Mouse (Mus musculus) kidney, postnatal 0 days (tissue): ENCODE results near the gene Atcay. TPM values are rescaled to one million over a fixed set of nuclear protein-coding genes. Genes with fewer than 3 reads are reported as not detected.

Experiments
- ATAC-seq: fragments of 200-750 bp; cut with Nextera tagmentation; replicated peaks from 2 replicates; pipeline ENCODE4 v1.8.0; 2017; ENCODE audit warnings: low read depth, moderate number of reproducible peaks, moderate TSS enrichment, moderate library complexity; ENCODE audit not compliant: low FRiP score
- DNase-seq: peaks from one replicate; pipeline ENCODE4 v3.0.0-alpha.2; 2016; ENCODE audit warnings: low spot score
- H3K27ac ChIP-seq: fragments of 300-500 bp; sonication (generic); 2 replicates; pipeline ENCODE4 v1.5.1; 2014; ENCODE audit warnings: mild to moderate bottlenecking
- H3K27me3 ChIP-seq: fragments of 300-500 bp; sonication (generic); 2 replicates; pipeline ENCODE4 v1.6.1; 2014; ENCODE audit warnings: low read length, mixed read lengths; ENCODE audit not compliant: insufficient read depth
- H3K36me3 ChIP-seq: fragments of 300-500 bp; sonication (generic); 2 replicates; pipeline ENCODE4 v1.6.1; 2014; ENCODE audit warnings: low read length, mixed read lengths; ENCODE audit not compliant: insufficient read depth
- H3K4me1 ChIP-seq: fragments of 300-500 bp; sonication (generic); replicated peaks from 2 replicates; pipeline ENCODE4 v1.6.1; 2014; ENCODE audit warnings: antibody characterized with exemption, low read length, mixed read lengths; ENCODE audit not compliant: insufficient read depth
- H3K4me2 ChIP-seq: fragments of 300-500 bp; sonication (generic); 2 replicates; pipeline ENCODE4 v1.6.1; 2014; ENCODE audit warnings: mild to moderate bottlenecking, low read length, moderate library complexity, mixed read lengths
- H3K4me3 ChIP-seq: fragments of 300-500 bp; sonication (generic); replicated peaks from 2 replicates; pipeline ENCODE4 v1.5.1; 2014; ENCODE audit warnings: low read depth, low read length
- H3K9ac ChIP-seq: fragments of 300-500 bp; sonication (generic); 2 replicates; pipeline ENCODE4 v1.6.1; 2014; ENCODE audit warnings: low read depth, low read length
- H3K9me3 ChIP-seq: fragments of 300-500 bp; sonication (generic); replicated peaks from 2 replicates; pipeline ENCODE4 v1.6.1; 2016; ENCODE audit warnings: low read length, inconsistent platforms, mixed read lengths
- CTCF ChIP-seq: IDR thresholded peaks from 2 replicates; pipeline ENCODE4 v1.5.1; 2016; ENCODE audit warnings: antibody characterized with exemption, low read depth, mild to moderate bottlenecking, moderate library complexity
- WGBS: fragments of 180-500 bp; shearing (Covaris S2); extraction: QIAGEN DNeasy Blood & Tissue Kit; methylation state at CpG from one replicate; pipeline ENCODE4 v1.1.7; 2014; 5-methylcytosine and 5-hydroxymethylcytosine counted together
- polyA plus RNA-seq: library from polyadenylated mRNA; unstranded; fragments of >200 nt; fragmentation: Nextera tagmentation; extraction: Ambion mirVana; gene quantifications from 2 replicates; pipeline ENCODE4 v1.2.1, GENCODE M21; 2015

Gene Atcay
- polyA plus RNA-seq, 1 experiment from 2014 or later, result 0.32 TPM

DNA sequence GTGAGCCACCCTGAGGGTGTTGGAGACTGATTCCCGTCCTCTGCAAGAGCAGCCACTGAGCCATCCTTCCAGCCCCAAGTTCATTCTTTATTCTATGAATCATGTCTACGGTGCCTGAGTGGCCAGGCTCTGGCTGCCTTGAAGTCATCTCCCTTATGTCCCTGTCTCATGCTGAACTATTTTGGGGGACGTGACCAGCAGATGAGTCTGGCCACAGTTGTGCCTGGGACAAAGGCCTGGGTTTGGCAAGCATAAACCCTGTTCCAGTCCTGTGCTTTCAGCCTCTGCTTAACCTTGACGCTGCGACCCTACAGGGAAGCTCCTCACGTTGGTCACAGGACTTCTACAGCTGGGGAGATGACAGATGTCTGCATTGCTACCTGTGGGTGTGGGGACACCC, 33.3 kb downstream of the Atcay start:
- Histone ChIP-seq H3K9ac (no peak overlapping the region), H3K9me3 (no peaks in the 10 kb centered on the region), H3K4me2 (no peak overlapping the region), H3K36me3 (no peaks in the 10 kb centered on the region), H3K4me3 (no peak overlapping the region), H3K27me3 (0 out of 2 replicates have a peak, but pooled peaks cover 21% of the 10 kb centered on the region), H3K4me1 (peaks cover 8% of the 10 kb centered on the region; the same call in 1 of the 2 replicates), H3K27ac (no peak overlapping the region)
- no peak for ATAC-seq
- DNase-seq, result no peak
- no peak for TF ChIP-seq CTCF
- WGBS, result 50% methylated on average over 6 of the region's 6 CpGs

- WGBS, result 59% methylated on average over 11 of the region's 11 CpGs
- Histone ChIP-seq H3K27ac (no peak overlapping the region), H3K9ac (no peak overlapping the region), H3K4me2 (no peak overlapping the region), H3K27me3 (0 out of 2 replicates have a peak, but pooled peaks cover 21% of the 10 kb centered on the region), H3K36me3 (no peaks in the 10 kb centered on the region), H3K9me3 (no peaks in the 10 kb centered on the region), H3K4me1 (peaks cover 8% of the 10 kb centered on the region; the same call in 1 of the 2 replicates), H3K4me3 (no peak overlapping the region)
- DNase-seq, result no peak
- no peak for TF ChIP-seq CTCF
- no peak for ATAC-seq
These were observed 34.1 kb downstream of the Atcay start for GRCm38 (mm10) chr10:81196470-81197065.

GRCm38 (mm10) chr10:81195300-81195699, 35.3 kb downstream of the Atcay start:
- no peak for TF ChIP-seq CTCF
- Histone ChIP-seq H3K27me3 (0 out of 2 replicates have a peak, but pooled peaks cover 21% of the 10 kb centered on the region), H3K36me3 (0 out of 2 replicates have a peak, but pooled peaks cover 2% of the 10 kb centered on the region), H3K9me3 (no peaks in the 10 kb centered on the region), H3K27ac (no peak overlapping the region), H3K4me2 (no peak overlapping the region), H3K9ac (no peak overlapping the region), H3K4me1 (peaks cover 8% of the 10 kb centered on the region; the same call in 1 of the 2 replicates), H3K4me3 (no peak overlapping the region)
- WGBS, result 60% methylated on average over 4 of the region's 4 CpGs
- no peak for DNase-seq
- ATAC-seq, result no peak

DNA sequence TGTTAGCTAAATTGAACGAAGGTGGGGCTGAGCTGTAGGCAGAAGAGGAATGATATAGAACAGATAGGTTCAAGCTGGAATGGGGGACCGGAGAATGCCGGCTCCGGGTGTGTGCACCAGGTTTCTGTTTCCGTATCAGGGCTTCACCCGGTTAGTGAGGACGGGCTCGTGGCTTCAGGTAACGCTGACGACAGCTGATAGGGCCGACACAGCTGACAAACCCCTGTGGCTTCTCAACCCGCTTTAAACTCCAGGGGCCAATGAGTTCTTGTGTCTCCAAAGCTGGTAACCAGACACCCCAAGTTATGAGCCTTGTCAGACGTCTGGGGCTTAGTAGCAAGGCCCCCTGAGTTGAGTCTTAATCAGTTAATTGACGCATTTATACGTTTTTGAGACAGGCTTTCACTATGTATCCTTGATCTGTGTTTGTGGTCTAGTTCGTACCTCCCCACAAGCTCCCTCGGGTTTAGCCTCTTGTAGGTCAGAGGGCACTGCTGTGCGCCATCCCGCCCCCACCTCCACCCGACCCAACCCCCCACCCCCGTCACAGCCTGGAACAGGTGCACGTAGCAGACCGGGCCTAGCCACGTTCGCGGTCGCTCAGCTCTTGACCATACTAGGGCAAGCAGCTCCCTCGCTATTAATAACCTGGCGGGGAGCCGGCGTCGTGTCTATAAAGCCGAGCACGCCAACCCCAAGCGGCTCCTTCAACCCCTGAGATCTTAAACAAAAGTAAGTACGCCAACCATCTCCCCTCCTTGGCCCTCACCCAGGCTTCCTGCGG, 36.5 kb downstream of the Atcay start:
- H3K36me3 ChIP-seq, result 0 out of 2 replicates have a peak, but pooled peaks cover 4% of the 10 kb centered on the region
- 0 out of 2 replicates have a peak, but pooled peaks cover 21% of the 10 kb centered on the region for H3K27me3 ChIP-seq
- H3K27ac ChIP-seq, result no peak overlapping the region
- WGBS, result 13% methylated on average over 37 of the region's 37 CpGs
- H3K4me1 ChIP-seq, result peaks cover 8% of the 10 kb centered on the region; the same call in 1 of the 2 replicates
- no peak overlapping the region for H3K4me3 ChIP-seq
- DNase-seq, result no peak
- no peak for TF ChIP-seq CTCF
- no peak for ATAC-seq
- H3K9ac ChIP-seq, result no peak overlapping the region
- H3K4me2 ChIP-seq, result peak overlapping the region; percentile 16; the same call in 1 of the 2 replicates
- no peaks in the 10 kb centered on the region for H3K9me3 ChIP-seq

DNA sequence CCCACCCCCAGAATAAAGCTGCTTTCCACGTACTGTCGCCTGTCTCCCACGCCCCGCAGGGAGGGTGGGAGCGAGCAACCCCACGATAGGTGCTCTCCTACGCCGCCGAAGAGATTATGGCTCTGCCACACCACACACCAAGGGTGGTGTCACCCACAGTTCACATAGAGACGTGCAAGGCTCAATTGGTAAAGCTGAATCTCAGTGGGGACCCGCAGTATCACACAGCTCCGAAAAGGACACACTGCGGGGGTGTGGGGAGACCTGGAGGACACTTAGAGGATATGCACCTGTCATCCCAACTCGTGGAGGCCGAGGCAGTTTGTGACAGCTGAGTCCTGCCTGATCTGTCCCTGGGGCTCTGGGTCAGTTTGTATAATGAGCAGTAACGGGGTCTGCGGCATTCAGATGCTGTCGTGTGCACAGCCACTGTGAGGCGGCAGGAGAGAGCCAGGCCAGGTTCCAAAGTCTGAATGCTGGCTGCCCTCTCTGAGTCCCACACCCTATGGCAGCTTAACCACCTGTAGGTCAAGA, 37.6 kb downstream of the Atcay start:
- H3K27ac ChIP-seq, result peak overlapping the region; percentile 87
- peak overlapping the region; percentile 88 for H3K4me2 ChIP-seq
- H3K9me3 ChIP-seq, result no peaks in the 10 kb centered on the region
- H3K27me3 ChIP-seq, result 0 out of 2 replicates have a peak, but pooled peaks cover 21% of the 10 kb centered on the region
- H3K9ac ChIP-seq, result peak overlapping the region; percentile 71
- H3K36me3 ChIP-seq, result 0 out of 2 replicates have a peak, but pooled peaks cover 4% of the 10 kb centered on the region
- DNase-seq (peak; percentile 34), ATAC-seq (0 out of 2 replicates have a peak, but pooled peaks have one; percentile 16)
- no peak; the same call in 1 of the 2 replicates for TF ChIP-seq CTCF
- peak overlapping the region; percentile 55 for H3K4me3 ChIP-seq
- peaks cover 8% of the 10 kb centered on the region; the same call in 1 of the 2 replicates for H3K4me1 ChIP-seq
- WGBS, result 2% methylated on average over 19 of the region's 19 CpGs

DNA sequence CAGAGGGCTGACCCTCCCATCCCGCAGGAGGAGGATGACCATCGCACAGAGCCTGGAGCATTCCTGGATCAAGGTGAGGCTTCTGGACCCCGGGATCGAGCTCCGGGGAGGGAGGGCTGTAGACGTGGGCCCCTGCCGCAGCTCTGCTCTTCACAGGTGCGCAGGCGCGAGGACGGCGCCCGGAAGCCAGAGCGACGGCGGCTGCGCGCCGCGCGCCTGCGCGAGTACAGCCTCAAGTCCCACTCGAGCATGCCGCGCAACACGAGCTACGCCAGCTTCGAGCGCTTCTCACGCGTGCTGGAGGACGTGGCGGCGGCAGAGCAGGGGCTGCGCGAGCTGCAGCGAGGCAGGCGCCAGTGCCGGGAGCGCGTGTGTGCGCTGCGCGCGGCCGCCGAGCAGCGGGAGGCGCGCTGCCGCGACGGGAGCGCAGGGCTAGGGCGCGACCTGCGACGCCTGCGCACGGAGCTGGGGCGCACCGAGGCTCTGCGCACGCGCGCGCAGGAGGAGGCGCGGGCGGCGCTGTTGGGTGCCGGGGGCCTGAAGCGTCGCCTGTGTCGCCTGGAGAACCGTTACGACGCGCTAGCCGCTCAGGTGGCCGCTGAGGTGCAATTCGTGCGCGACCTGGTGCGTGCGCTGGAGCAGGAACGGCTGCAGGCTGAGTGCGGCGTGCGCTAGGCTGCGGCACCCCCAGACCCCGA, 38.2 kb downstream of the Atcay start:
- 0 out of 2 replicates have a peak, but pooled peaks cover 4% of the 10 kb centered on the region for H3K36me3 ChIP-seq
- H3K27ac ChIP-seq, result peak overlapping the region; percentile 87
- WGBS, result under 1% methylated on average over 91 of the region's 93 CpGs
- H3K9me3 ChIP-seq, result no peaks in the 10 kb centered on the region
- peak overlapping the region; percentile 71 for H3K9ac ChIP-seq
- H3K27me3 ChIP-seq, result 0 out of 2 replicates have a peak, but pooled peaks cover 19% of the 10 kb centered on the region
- ATAC-seq (peak; percentile 72), DNase-seq (peak; percentile 80)
- TF ChIP-seq CTCF, result no peak
- H3K4me1 ChIP-seq, result peaks cover 8% of the 10 kb centered on the region; the same call in 1 of the 2 replicates
- H3K4me3 ChIP-seq, result peak overlapping the region; percentile 55
- peak overlapping the region; percentile 88 for H3K4me2 ChIP-seq
